Mouse (Mus musculus): ENCODE data around the gene Med22. TPM values are rescaled to one million over a fixed set of nuclear protein-coding genes. Genes with fewer than 3 reads are reported as not detected.
A peak's percentile ranks its signal among the peaks of the same experiment; 100 is the strongest.

Med22 gene
- polyA plus RNA-seq, 1 experiment from 2014 or later, result 39.0 TPM

- Histone ChIP-seq H3K9ac (no peak overlapping the region), H3K36me3 (peaks cover 18% of the 10 kb centered on the region), H3K27me3 (replicated peaks) (no peaks in the 10 kb centered on the region), H3K4me3 (replicated peaks) (no peak overlapping the region), H3K4me1 (replicated peaks) (peaks cover 39% of the 10 kb centered on the region), H3K4me2 (replicated peaks) (no peak overlapping the region), H3K27ac (no peak overlapping the region), H3K9me3 (no peaks in the 10 kb centered on the region)
- 85% methylated on average over 17 of the region's 17 CpGs for WGBS
- ATAC-seq, result no peak
Observed at GRCm38 (mm10) chr2:26913416-26914147, 3.1 kb upstream of the Med22 start.

DNA sequence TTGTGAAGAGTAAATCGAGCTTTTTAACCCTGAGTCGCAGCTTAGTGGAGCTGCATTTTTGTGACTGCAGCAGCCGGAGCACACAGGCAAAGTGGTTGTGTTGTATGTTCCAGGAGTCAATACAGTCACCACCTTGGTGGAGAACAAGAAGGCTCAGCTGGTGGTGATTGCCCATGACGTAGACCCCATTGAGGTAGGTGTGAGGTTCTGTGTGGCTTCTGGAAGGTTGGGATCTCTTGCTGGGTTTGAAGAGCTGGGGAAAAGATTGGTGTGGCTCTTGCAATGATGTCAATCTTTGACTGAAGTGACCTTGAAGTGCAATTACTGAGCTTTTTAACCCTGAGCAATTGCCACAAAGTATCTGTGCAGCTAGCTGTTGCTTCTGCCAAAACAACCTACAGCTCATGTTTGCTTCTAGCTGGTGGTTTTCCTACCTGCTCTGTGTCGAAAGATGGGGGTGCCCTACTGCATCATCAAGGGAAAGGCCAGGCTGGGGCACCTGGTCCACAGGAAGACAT, 1.8 kb upstream of the Med22 start:
- H3K9ac ChIP-seq, result peak overlapping the region; percentile 81
- no peak for ATAC-seq
- no peaks in the 10 kb centered on the region for H3K27me3 ChIP-seq (replicated peaks)
- H3K4me3 ChIP-seq (replicated peaks), result peak overlapping the region; percentile 60
- no peaks in the 10 kb centered on the region for H3K9me3 ChIP-seq
- H3K36me3 ChIP-seq, result peaks cover 18% of the 10 kb centered on the region
- H3K4me1 ChIP-seq (replicated peaks), result peaks cover 35% of the 10 kb centered on the region
- H3K27ac ChIP-seq, result no peak overlapping the region
- peak overlapping the region; percentile 84 for H3K4me2 ChIP-seq (replicated peaks)
- 58% methylated on average over 5 of the region's 5 CpGs for WGBS

- no peaks in the 10 kb centered on the region for H3K27me3 ChIP-seq (replicated peaks)
- H3K27ac ChIP-seq, result peak overlapping the region; percentile 88
- H3K9me3 ChIP-seq, result no peaks in the 10 kb centered on the region
- peaks cover 27% of the 10 kb centered on the region for H3K36me3 ChIP-seq
- H3K4me2 ChIP-seq (replicated peaks), result peak overlapping the region; percentile 84
- ATAC-seq, result peak; percentile 29
- peak overlapping the region; percentile 81 for H3K9ac ChIP-seq
- 2% methylated on average over 37 of the region's 37 CpGs for WGBS
- H3K4me1 ChIP-seq (replicated peaks), result peaks cover 31% of the 10 kb centered on the region
- peak overlapping the region; percentile 60 for H3K4me3 ChIP-seq (replicated peaks)
Observed at GRCm38 (mm10) chr2:26910994-26911765, 703 bp upstream of the Med22 start.

DNA sequence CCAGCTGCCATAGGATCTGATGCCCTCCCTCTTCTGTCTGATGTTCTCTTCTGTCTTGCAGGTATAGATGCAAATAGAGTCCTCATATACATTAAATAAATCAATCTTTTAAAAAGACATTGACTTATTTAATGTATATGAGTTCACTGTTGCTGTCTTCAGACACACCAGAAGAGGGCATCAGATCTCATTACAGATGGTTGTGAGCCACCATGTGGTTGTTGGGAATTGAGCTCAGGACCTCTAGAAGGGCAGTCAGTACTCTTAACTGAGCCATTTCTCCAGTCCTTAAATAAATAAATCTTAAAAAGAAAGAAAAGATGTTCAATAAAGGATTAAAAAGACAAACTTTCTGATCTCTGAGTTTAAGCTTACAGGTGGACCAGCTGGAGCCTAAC, 1.1 kb downstream of the Med22 start:
- no peak for ATAC-seq
- H3K27me3 ChIP-seq (replicated peaks), result no peaks in the 10 kb centered on the region
- peaks cover 30% of the 10 kb centered on the region for H3K36me3 ChIP-seq
- H3K9ac ChIP-seq, result peak overlapping the region; percentile 63
- H3K4me1 ChIP-seq (replicated peaks), result peaks cover 22% of the 10 kb centered on the region
- peak overlapping the region; percentile 81; the same call in 1 of the 2 replicates for H3K27ac ChIP-seq
- H3K9me3 ChIP-seq, result no peaks in the 10 kb centered on the region
- peak overlapping the region; percentile 60 for H3K4me3 ChIP-seq (replicated peaks)
- H3K4me2 ChIP-seq (replicated peaks), result peak overlapping the region; percentile 60

DNA sequence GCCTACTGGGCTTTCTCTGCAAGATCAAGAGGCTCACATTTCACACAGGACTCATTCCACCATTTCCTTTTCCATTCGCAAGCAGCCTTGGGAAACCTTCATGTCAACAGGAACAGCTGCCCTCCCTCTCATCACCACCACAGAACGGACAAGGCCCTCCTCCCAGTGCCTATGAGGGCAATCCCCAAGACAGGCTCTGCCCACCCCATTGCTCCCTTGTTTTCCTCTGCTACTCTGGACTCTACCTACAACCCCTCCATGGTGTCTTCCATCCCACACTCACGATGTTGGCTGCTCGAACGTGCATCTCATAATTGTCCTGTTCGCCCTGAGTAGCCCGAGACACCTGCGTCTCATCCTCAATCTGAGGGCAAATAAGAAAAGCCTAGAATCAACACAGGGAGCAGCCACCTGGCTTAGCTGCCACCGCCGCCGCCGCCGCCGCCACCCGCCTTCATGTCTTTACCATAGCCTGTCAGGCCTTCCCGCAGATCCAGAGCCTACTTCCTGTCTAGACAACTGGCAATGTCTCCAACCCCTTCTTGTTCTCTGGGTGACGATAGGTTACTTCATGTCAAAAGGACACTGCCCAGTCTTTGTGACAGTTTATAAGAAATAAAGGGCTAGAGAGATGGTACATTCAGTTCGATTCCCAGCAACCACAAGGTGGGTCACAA, 1.6 kb downstream of the Med22 start:
- peaks cover 29% of the 10 kb centered on the region for H3K36me3 ChIP-seq
- no peak overlapping the region for H3K27ac ChIP-seq
- no peaks in the 10 kb centered on the region for H3K27me3 ChIP-seq (replicated peaks)
- 63% methylated on average over 18 of the region's 18 CpGs for WGBS
- no peak for ATAC-seq
- peak overlapping the region; percentile 60 for H3K4me3 ChIP-seq (replicated peaks)
- H3K9me3 ChIP-seq, result no peaks in the 10 kb centered on the region
- peak overlapping the region; percentile 33 for H3K9ac ChIP-seq
- H3K4me2 ChIP-seq (replicated peaks), result peak overlapping the region; percentile 60
- H3K4me1 ChIP-seq (replicated peaks), result peaks cover 25% of the 10 kb centered on the region

DNA sequence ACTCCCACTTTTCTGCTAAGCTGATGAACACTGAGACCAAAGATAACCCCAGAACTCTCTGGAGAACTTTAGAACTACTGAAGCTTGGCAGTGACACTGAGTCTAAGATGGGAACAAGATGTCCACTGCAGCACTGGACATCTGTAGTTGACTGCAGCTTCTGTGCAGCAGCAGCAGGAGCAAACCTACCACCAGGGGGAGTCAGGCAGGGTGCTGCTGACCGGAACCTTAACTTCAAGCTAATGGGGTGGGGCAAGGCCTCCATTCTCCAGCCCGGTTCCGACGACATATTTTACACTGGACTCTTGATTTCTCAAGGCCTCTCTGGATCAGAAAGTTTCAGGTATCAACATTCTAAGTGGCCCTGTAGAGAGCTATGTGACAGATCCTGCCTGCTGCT, 3.4 kb downstream of the Med22 start:
- H3K4me3 ChIP-seq (replicated peaks), result no peak overlapping the region
- no peaks in the 10 kb centered on the region for H3K9me3 ChIP-seq
- 62% methylated on average over 4 of the region's 4 CpGs for WGBS
- no peak overlapping the region for H3K9ac ChIP-seq
- peaks cover 27% of the 10 kb centered on the region for H3K4me1 ChIP-seq (replicated peaks)
- H3K36me3 ChIP-seq, result peaks cover 19% of the 10 kb centered on the region; the same call in 1 of the 2 replicates
- H3K4me2 ChIP-seq (replicated peaks), result no peak overlapping the region
- no peak overlapping the region for H3K27ac ChIP-seq
- H3K27me3 ChIP-seq (replicated peaks), result no peaks in the 10 kb centered on the region
- ATAC-seq, result no peak

- no peak for ATAC-seq
- Histone ChIP-seq H3K27me3 (replicated peaks) (no peaks in the 10 kb centered on the region), H3K4me2 (replicated peaks) (no peak overlapping the region), H3K9me3 (no peaks in the 10 kb centered on the region), H3K9ac (no peak overlapping the region), H3K4me1 (replicated peaks) (peaks cover 26% of the 10 kb centered on the region), H3K36me3 (peaks cover 19% of the 10 kb centered on the region; the same call in 1 of the 2 replicates), H3K27ac (no peak overlapping the region), H3K4me3 (replicated peaks) (no peak overlapping the region)
- 93% methylated on average over 3 of the region's 3 CpGs for WGBS
Observed at GRCm38 (mm10) chr2:26906431-26906830, 4.0 kb downstream of the Med22 start.

GRCm38 (mm10) chr2:26905936-26906335, 4.5 kb downstream of the Med22 start:
- Histone ChIP-seq H3K4me3 (replicated peaks) (no peak overlapping the region), H3K9me3 (no peaks in the 10 kb centered on the region), H3K4me1 (replicated peaks) (peaks cover 26% of the 10 kb centered on the region), H3K4me2 (replicated peaks) (no peak overlapping the region), H3K27ac (no peak overlapping the region), H3K9ac (no peak overlapping the region), H3K36me3 (peaks cover 19% of the 10 kb centered on the region; the same call in 1 of the 2 replicates), H3K27me3 (replicated peaks) (no peaks in the 10 kb centered on the region)
- WGBS, result 94% methylated on average over 2 of the region's 2 CpGs
- ATAC-seq, result no peak

DNA sequence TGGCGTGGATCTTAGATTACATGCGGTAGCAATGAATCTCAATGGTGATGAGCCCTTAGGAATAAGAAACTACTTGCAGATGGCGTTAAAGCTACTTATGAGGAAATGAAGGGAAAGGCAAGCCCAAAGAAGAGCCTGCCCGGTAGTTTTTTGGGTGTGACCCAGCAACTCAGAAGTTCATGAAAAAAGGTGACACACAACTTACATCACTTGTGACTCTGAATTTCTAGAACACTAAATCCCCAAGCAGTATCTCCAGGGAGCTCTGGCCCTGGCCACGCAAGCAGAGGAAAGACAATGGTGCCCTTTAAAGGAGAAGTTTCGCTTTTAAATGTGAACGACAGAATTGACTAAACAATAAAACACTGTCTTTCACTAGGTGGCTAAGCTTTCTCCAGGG, 7.2 kb downstream of the Med22 start:
- Histone ChIP-seq H3K36me3 (peaks cover 33% of the 10 kb centered on the region), H3K27me3 (replicated peaks) (no peaks in the 10 kb centered on the region), H3K4me2 (replicated peaks) (peak overlapping the region; percentile 72), H3K4me3 (replicated peaks) (peak overlapping the region; percentile 72), H3K9me3 (no peaks in the 10 kb centered on the region), H3K27ac (peak overlapping the region; percentile 85), H3K9ac (peak overlapping the region; percentile 61), H3K4me1 (replicated peaks) (peaks cover 19% of the 10 kb centered on the region)
- no peak for ATAC-seq
- 10% methylated on average over 7 of the region's 7 CpGs for WGBS

DNA sequence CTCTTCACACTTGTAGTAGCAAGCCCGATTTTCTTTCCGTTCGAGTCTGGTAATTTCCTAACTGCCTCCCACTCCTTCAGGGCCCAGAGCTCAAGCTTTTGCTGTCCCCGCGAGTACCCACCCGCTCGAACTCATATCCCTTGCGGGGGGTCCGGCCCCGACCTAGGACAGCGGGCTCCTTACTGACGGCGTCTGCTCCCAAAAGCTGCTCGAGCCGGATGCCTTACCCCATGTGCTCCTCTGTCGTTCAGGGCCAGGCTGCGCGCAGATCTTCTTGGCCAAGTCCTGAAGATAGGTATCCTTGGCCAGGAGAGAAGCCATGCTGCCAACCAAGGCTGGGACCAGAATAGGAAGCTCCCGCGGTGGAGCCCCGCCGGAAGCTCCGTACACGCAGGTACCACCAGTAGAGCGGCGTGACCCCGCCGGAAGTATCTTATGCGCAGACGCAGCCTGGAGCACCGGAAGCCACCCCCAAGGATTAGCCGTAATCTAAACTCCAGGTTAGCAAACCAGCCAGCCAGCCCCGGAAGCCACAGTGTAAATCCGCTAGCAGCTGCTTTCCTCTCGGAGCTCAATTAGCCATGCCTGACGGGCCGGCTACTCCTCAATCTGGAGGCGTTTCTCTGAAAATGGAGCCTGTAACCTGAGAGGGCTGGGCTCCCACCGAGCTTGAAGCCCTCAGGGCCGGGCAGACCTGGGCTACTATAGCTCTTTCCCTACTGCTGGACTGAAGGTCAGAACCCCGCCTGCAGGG, 7.8 kb downstream of the Med22 start, which contains the start of gene Surf6:
Gene Surf6, minus strand, starts transcription at position 413 of the 754 bp plus-strand sequence.
- peaks cover 33% of the 10 kb centered on the region for H3K36me3 ChIP-seq
- H3K4me2 ChIP-seq (replicated peaks), result peak within 1 kb of the TSS; percentile 72
- H3K27me3 ChIP-seq (replicated peaks), result no peaks in the 10 kb centered on the region
- under 1% methylated on average over 41 of the region's 41 CpGs for WGBS
- no peaks in the 10 kb centered on the region for H3K9me3 ChIP-seq
- H3K4me1 ChIP-seq (replicated peaks), result peaks cover 16% of the 10 kb centered on the region
- peak within 1 kb of the TSS; percentile 65 for H3K9ac ChIP-seq
- peak within 1 kb of the TSS; percentile 85 for H3K27ac ChIP-seq
- H3K4me3 ChIP-seq (replicated peaks), result peak within 1 kb of the TSS; percentile 72
- peak; percentile 97 for ATAC-seq

- Histone ChIP-seq H3K9me3 (no peaks in the 10 kb centered on the region), H3K27ac (peak overlapping the region; percentile 85; the same call in 1 of the 2 replicates), H3K4me2 (replicated peaks) (peak overlapping the region; percentile 72), H3K4me1 (replicated peaks) (peaks cover 13% of the 10 kb centered on the region), H3K36me3 (peaks cover 34% of the 10 kb centered on the region), H3K9ac (peak overlapping the region; percentile 65), H3K27me3 (replicated peaks) (no peaks in the 10 kb centered on the region), H3K4me3 (replicated peaks) (peak overlapping the region; percentile 72)
- no peak for ATAC-seq
- 6% methylated on average over 7 of the region's 7 CpGs for WGBS
Observed at GRCm38 (mm10) chr2:26901834-26902400, 8.6 kb downstream of the Med22 start.
